Mouse (Mus musculus) bone marrow, adult 2 months (tissue): ENCODE measurements around the gene Kcnk15.

Experiments used
- CTCF ChIP-seq: fragments of 200-500 bp; IDR thresholded peaks from 2 replicates; pipeline ENCODE4 v1.5.1; 2011; ENCODE audit warnings: low read length, control low read depth; ENCODE audit not compliant: control insufficient read depth, insufficient read depth
- POLR2A ChIP-seq: fragments of 200-500 bp; IDR thresholded peaks from 2 replicates; pipeline ENCODE4 v1.6.1; 2011; ENCODE audit warnings: low read depth, mild to moderate bottlenecking, control low read depth, low read length, borderline replicate concordance; ENCODE audit not compliant: control insufficient read depth

GRCm38 (mm10) chr2:163899910-163900411 is 46.5 kb downstream of the Kcnk15 start:
- TF ChIP-seq CTCF = no peak
- no peak for TF ChIP-seq POLR2A
